Mouse (Mus musculus) gastrocnemius, postnatal 36 days (tissue): ENCODE data around the gene Pip4k2b. TPM values are rescaled to one million over a fixed set of nuclear protein-coding genes. Genes with fewer than 3 reads are reported as not detected.
A peak's percentile ranks its signal among the peaks of the same experiment; 100 is the strongest.
"Not testable (repeated sequence)": the region's sequence is repeated elsewhere in the genome, so short reads cannot be mapped to it uniquely, and the experiment has no call there.

Experiments used
- DNase-seq, 2 experiments: peaks; one replicate each; pipeline ENCODE4 v3.0.0; 2022
- intact Hi-C: fragments of 180-260 bp; cut with DNase I; formaldehyde crosslinking; loops from one replicate; pipeline ENCODE4 v1.15.1; 2025
- total RNA-seq, 2 experiments: library from RNA; stranded (reverse); gene quantifications; 2 replicates each; pipeline ENCODE4 v1.2.3; 2021

Pip4k2b gene
- total RNA-seq, 2 experiments from 2014 or later = 44.0 to 47.0 TPM

DNA sequence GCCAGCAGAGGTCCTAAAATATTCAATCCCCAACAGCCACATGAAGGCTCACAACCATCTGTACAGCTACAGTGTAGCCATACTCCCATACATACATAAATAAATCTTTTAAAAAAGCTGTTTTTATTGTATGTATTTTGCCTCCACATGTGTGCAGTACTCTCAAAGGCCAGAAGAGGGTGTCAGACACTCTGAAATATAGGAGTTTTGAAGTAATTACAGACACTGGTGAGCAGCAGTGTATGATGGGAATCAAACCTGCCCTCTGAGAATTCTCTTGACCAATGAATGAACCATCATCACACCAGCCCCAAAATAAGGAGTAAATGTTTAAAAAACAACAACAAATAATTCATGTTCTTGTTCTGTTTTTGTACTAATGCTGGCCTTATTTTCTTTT lies 17.1 kb upstream of the Pip4k2b start:
- DNase-seq = no peak
- intact Hi-C loops = no loop called here

GRCm38 (mm10) chr11:97758942-97759341 lies 14.4 kb upstream of the Pip4k2b start:
- intact Hi-C loops = no loop called here
- DNase-seq = no peak

DNA sequence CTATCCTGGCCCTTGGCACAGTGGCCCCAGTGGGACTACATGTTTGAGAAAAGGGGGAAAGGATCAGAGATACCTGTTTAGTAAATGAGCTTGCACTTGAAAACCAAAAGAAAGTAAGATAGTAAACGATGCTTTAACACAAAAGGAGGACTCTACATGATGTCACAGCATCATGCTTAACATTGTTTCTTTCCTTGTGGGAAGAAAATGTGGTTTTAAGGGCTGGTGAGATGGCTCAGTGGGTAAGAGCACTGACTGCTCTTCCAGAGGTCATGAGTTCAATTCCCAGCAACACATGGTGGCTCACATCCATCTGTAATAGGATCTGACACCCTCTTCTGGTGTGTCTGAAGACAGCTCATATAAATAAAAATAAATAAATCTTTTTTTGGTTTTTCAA lies 13.6 kb upstream of the Pip4k2b start:
- intact Hi-C loops = no loop called here
- DNase-seq = no peak

- intact Hi-C loops = no loop called here
- no peak for DNase-seq
Measured at GRCm38 (mm10) chr11:97753277-97753676, 8.8 kb upstream of the Pip4k2b start.

DNA sequence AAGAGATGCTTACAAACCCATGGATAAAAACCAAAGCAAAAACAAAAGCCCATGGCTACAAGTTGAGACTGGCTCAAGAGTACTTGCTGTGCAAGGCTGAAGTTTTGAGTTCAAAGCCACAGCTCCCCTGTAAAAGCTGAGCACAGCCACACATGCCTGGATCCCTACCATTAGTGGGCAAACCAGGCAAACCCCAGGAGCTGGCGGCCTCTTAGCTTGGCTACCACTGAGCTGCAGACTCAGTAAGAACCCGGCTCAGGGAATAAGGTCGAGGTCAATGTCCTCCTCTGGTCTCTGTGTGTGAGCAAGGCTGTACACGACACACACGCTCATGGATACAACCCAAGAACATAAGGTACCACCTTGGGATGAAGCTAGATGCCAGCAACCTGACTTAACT lies 4.0 kb upstream of the Pip4k2b start:
- intact Hi-C loops = no loop called here
- no peak for DNase-seq

- intact Hi-C loops = no loop called here
- peak in 1 of 2 experiments; percentile 26 for DNase-seq
Measured at GRCm38 (mm10) chr11:97747773-97748172, 3.3 kb upstream of the Pip4k2b start.

GRCm38 (mm10) chr11:97745331-97745721 lies 822 bp upstream of the Pip4k2b start:
- intact Hi-C loops = no loop called here
- DNase-seq = no peak

DNA sequence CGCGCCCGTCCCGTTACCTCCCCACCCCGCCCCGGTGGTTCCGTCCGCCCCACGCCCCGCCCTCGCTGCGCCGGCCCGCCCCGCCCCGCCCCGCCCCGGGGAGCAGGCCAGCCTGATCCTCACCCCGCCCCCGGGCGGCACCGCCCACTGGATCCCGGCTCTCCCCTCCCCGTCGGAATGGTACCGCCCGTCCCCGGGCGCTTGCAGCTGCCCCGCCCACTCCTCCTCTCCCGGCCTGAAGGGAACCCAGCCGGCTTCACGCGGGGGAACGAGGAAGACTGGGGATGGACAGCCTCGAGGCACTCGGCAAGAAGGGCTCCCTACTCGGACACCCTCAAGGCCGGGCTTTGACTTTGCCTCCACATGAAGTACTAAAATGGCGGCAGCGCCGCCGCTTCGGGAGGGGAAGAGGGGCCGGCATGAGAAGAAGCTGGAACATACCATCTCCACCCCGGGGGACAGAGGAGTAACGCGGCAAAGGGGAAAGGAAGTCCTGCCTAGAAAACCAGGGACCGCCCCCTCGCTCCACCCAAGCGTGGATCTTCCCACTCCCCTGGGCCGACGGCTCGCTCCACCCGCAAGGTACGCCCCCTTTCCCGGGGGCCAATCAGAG lies 320 bp upstream of the Pip4k2b start:
- intact Hi-C loops = loop anchor here (5.0 kb wide), 1 partner anchor 43 kb away; the partner anchor contains the start of genes Pcgf2 and Psmb3
- DNase-seq = peak; percentile 98 to 99

DNA sequence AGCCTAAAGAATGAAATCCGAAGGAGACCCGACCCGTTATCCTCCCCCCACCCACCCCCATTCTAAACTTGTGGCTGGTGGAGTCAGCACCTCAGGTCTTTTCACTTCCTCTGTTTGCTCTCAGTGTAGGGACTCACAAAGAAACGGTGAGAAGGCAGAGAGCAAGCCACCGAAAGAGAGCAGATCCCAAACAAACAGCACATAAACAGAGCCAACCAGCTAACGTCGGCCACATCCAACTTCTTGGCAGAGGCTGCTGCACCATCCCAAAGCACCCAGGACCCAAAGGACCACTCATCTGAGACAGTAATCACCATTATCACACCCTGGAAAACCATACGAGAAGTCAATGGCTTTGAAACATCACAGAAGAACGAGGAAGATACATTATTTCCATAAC lies 1.1 kb downstream of the Pip4k2b start:
- intact Hi-C loops = loop anchor here (5.0 kb wide), 1 partner anchor 41 kb away; the partner anchor contains the start of genes Pcgf2 and Psmb3
- no peak for DNase-seq

DNA sequence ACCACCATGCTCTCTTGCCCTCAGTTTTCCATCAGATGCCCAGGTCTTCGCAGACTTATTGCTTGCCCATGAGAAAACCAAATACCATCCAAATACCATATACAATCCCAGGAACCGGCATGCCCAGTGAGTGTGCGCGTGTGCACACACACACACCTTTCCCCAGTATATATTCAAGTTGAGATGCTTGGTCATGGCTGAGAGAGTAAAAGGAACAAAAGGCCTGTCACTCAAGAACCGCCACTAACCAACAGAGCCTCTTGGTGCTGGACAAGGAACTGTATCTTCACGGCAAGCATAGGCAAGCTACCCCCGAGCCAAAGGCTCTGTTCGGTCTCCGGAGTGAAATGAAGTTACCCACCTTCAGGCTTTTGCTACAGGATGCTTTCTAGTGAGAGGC lies 1.9 kb downstream of the Pip4k2b start:
- intact Hi-C loops = loop anchor here (5.0 kb wide), 1 partner anchor 40 kb away; the partner anchor contains the start of genes Pcgf2 and Psmb3
- no peak for DNase-seq

GRCm38 (mm10) chr11:97742157-97742556 lies 2.3 kb downstream of the Pip4k2b start:
- intact Hi-C loops = loop anchor here (5.0 kb wide), 1 partner anchor 40 kb away; the partner anchor contains the start of genes Pcgf2 and Psmb3
- DNase-seq = no peak

DNA sequence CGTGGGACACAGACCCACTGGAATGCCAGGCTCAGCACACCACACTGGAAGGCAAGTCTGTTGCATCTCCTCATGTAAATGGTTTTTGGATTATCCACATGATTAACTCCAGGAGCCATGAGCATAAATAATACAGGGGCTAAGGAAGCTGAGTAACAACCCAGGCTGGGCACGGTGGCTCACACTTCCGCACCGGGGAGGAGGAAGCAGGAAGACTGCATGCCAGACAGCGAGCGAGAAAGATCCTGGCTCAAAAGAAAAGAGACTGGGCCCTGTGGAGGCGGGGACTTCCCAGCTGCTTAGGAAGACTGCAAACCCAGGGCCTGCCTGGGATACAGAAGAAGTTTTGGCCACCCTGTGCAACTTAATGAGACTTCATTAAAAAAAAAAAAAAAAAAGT lies 4.3 kb downstream of the Pip4k2b start:
- DNase-seq = no peak
- intact Hi-C loops = loop anchor here (5.0 kb wide), 1 partner anchor 38 kb away; the partner anchor contains the start of genes Pcgf2 and Psmb3

GRCm38 (mm10) chr11:97739155-97739554 lies 5.3 kb downstream of the Pip4k2b start:
- intact Hi-C loops = no loop called here
- DNase-seq = no peak

- intact Hi-C loops = no loop called here
- DNase-seq = no peak
Measured at GRCm38 (mm10) chr11:97738703-97739102, 5.8 kb downstream of the Pip4k2b start.

GRCm38 (mm10) chr11:97737600-97737999 lies 6.9 kb downstream of the Pip4k2b start:
- intact Hi-C loops = no loop called here
- no peak for DNase-seq

DNA sequence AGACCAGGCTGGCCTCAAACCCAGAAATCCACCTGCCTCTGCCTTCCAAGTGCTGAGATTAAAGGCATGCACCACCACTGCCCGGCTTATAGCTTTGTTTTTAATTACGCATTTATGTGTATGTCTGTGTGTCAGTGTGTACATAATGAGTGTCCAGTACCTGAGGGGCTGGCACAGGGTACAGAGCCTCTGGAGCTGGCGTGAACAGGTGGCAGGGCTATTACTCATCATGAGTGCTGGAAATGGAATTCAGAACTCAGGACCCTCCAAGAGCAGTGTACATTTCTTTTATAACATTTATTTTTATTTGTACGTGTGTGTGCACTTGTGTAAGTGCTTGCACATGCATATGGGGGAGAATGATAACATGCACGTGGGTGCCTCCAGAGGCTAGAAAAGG lies 7.9 kb downstream of the Pip4k2b start:
- no peak for DNase-seq
- intact Hi-C loops = no loop called here

DNA sequence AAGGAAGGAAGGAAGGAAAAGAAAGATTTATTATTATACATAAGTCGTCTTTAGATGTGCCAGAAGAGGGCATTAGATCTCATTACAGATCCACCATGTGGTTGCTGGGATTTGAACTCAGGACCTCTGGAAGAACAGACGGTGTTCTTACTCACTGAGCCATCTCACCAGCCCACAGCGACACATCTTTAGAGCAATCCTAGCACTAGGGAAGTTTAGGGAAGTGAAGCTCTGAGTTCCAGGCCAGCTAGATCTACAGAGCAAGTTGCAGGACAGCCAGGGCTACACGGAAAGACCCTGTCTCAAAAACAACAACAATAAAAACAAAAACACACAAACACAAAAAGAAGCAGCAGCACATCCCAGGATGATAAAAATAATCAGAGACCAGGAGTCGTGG lies 9.7 kb downstream of the Pip4k2b start:
- intact Hi-C loops, DNase-seq: not testable (repeated sequence)

- intact Hi-C loops = no loop called here
- no peak for DNase-seq
Measured at GRCm38 (mm10) chr11:97733689-97734088, 10.8 kb downstream of the Pip4k2b start.

DNA sequence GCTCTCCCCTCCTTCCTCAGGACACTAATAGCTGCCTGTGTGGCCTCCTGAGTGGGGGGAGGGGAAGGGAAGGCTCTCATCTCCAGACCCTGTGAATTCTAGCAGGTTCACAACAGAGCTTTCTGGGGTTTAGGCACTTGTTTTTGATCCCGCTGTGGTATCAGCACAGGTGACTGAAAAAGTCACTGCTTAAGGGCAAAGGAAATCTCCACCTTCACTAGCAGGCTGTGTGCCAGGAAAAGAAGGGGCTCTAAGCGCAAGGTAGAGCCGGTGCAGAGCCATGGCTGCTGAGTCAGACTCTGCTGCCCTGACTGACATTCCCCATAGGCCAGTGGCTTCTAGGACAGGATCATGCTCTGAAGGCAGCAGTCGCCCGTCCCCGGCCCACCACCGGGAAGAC lies 15.8 kb downstream of the Pip4k2b start:
- DNase-seq = no peak
- intact Hi-C loops = no loop called here

- intact Hi-C loops = no loop called here
- DNase-seq = no peak
Measured at GRCm38 (mm10) chr11:97728311-97728710, 16.2 kb downstream of the Pip4k2b start.

GRCm38 (mm10) chr11:97723709-97724108 lies 20.8 kb downstream of the Pip4k2b start:
- no peak for DNase-seq
- intact Hi-C loops = no loop called here

- intact Hi-C loops = no loop called here
- DNase-seq = no peak
Measured at GRCm38 (mm10) chr11:97721338-97721737, 23.2 kb downstream of the Pip4k2b start.

GRCm38 (mm10) chr11:97719041-97719440 lies 25.5 kb downstream of the Pip4k2b start:
- intact Hi-C loops = no loop called here
- no peak for DNase-seq
